Mouse (Mus musculus): ENCODE data around the gene Rac1.
"Not testable (repeated sequence)": the region's sequence is repeated elsewhere in the genome, so short reads cannot be mapped to it uniquely, and the experiment has no call there.

Rac1 gene

DNA sequence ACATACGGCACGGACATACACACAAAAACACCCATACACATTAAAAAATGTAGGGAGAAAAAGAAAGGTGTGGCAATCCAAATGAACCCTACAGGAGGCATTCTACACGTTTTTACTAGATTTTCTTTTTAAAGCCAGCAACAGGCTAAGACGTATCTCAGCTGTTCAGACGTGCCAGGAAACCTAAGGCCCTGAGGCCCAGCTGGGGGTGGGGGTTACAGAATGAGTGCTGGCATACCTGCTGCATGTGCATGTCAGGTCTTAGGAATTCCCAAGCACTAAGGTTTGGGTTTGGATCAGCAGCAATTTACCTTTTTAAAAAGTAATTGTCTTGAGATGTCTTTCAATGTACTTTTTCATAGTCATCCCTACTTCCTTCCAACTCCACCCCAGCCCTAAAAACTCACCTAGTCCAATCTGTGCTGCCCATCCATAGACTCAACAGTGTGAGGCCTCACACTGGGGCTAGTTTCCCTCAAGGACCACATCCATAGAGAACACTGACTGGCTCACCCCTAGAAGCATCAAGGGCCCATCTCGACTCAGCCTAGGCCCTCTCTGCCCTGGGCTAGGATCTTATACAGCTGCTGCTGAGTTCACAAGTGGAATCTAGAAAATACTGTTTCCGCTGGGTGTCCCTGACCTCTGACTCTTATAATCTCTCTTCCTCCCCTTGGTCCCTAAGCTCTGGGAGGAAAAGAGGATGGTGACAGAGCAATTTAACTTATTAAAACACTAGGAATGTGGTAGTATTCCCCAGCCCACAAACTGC, 2.2 kb downstream of the Rac1 start:
- no peak for DNase-seq

- DNase-seq: no peak
These were observed 5.0 kb downstream of the Rac1 start for GRCm38 (mm10) chr5:143522882-143523281.

GRCm38 (mm10) chr5:143520415-143520814, 7.4 kb downstream of the Rac1 start:
- peak; percentile 78 for DNase-seq

DNA sequence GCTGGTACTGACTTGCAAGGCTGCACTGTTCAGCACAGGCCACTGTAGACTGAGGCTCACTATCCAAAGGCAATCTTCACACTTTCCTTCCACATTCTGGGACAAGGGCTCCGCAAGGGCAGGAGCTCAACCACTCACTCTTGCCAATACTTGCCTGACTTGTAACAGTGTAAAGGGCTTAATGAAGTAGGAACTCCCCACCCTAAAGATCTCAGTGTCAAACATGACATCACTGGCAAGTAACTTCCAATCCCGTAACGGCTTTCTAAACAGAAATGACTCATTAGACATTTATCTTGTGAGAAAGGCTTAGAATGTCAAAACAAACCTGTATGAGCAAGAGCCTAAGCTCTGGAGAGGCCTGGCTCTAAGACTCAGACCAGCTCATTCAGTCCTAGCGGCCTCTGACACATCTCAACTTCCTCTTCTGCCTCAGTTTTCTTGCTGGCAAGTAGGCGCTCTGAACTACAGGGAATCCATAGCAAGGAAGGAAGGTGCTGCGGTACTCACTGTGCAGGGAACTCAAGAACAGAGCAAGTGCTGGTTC, 9.7 kb downstream of the Rac1 start:
- DNase-seq: no peak

DNA sequence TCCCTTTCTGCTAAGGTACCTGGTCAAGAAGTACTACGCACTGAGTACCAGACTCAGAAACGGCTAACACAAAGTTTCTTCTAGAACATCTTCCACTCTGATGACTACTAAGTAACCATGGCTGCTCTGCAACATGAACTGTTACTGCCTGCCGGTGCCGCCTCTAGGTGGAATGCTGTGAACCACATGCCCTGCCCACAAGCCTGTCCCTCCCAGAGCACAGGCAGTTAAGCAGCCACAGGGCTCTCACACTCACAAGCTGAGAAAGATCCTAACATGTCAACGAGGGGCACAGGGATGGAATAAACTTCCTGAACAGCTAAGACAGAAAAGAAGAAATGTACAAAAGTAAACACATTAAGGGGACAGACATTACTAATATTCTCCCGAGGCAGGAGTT, 10.4 kb downstream of the Rac1 start:
- no peak for DNase-seq

DNA sequence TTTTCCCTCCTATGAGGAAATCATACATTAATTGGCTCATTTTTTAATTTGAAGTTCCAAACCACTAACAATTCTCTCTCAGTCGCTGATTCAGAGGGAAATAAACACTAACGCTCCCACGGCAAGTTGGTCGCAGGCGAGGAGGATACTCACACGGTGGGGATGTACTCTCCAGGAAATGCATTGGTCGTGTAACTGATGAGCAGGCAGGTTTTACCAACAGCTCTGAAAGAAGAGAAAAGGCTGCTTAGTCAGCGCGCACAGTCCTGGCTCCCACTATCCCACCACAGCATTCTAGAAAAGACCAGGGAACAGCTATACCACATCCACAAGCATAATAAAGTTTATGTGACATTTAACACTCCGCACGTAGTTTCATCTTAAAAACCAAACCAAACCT, 10.8 kb downstream of the Rac1 start:
- DNase-seq: no peak

GRCm38 (mm10) chr5:143514878-143515277, 13.0 kb downstream of the Rac1 start:
- DNase-seq: no peak

DNA sequence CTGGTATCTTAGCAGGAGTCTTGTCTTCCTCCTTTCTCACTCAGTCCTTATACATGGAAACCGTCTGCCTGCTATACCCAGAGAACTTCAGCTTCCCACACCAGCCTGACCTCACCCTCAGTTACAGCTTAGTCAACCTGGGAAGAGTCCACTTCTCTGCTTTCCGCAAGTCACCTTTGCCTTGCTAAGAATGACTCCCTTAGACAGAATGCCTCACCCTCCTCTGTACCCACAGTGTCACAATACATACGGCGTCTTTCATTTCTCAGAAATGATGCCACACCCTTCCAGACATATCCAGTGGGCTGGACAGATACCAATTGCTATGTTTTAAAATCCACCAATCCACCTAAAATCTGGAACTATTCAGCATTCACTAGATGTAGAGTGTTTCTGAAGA, 15.5 kb downstream of the Rac1 start:
- DNase-seq: no peak

GRCm38 (mm10) chr5:143511577-143511976, 16.3 kb downstream of the Rac1 start:
- DNase-seq: no peak

GRCm38 (mm10) chr5:143509737-143510136, 18.1 kb downstream of the Rac1 start:
- no peak for DNase-seq

DNA sequence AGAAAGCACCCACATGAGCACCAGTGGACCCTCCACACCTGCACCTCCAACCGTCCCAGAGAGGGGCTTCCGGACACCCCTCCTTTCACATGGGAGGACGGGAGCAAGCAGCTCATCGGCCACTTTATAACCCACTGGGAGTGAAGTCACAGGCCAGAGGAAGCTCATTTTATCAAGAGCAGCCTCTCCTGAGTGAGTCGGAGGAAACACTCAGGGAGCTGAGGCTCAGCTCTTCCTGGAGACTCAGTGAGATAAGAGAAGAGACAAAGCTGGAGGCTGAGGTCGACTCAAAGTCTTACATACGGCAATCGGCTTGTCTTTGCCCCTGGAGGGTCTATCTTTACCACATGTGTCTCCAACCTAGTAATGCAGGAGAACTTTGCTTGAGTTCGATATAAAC, 18.5 kb downstream of the Rac1 start:
- DNase-seq: no peak

DNA sequence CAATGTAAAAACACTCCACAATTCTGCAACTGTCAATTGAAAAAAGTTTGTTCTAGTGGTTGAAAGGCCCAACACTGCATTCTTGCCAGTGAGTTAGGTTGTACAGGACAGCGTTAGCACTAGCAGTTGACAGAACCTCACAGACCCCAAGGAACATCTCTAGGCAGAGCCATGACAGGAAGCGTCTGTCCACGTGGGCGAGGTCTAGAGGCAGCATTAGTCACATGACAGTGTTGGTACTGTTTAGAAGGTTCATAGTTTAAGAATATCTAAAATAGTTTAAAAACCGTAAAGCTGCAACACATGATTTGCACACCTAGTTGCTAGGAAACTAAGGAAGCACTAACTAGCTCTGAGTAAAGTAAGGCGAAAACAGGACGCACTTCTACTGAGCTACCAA, 22.3 kb downstream of the Rac1 start:
- no peak for DNase-seq

- no peak for DNase-seq
These were observed 22.8 kb downstream of the Rac1 start for GRCm38 (mm10) chr5:143505056-143505455.

DNA sequence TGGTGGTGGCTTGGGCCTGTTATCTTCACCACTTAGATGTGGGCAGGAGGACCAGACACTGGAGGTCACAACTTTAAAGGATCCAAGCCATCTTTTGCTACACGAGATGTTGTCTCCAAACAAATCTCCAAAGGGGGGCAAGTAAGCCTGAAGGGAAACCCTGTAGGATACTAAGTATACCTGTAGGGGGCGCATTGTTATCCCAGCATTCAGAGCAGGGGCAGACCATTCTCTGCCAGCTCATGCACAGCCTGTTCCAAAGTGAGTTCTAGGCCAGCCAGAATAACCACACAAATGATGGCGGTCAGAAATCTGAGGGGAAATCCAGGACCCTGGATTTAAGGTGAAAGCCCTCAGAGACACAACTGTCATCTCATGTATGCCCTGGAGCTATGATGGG, 23.4 kb downstream of the Rac1 start:
- DNase-seq: no peak

DNA sequence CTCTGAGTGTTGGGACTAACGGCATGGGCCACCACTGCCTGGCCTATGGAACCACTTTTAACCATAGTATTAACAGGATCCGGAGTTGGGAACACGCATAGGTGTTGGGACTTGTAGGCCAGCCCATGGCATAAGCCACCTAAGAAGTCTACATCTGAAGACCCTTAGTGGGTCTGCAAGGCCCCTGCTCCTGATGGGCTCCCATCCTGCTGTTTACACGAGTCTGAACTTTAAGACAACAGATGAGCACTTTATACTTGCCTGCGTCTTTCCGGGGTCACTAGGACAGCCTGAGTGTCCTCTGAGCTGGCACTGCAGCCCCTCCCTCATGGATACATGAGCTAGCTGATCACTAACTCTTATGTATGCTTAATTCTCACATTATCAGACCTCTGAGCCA, 24.1 kb downstream of the Rac1 start:
- no peak for DNase-seq

DNA sequence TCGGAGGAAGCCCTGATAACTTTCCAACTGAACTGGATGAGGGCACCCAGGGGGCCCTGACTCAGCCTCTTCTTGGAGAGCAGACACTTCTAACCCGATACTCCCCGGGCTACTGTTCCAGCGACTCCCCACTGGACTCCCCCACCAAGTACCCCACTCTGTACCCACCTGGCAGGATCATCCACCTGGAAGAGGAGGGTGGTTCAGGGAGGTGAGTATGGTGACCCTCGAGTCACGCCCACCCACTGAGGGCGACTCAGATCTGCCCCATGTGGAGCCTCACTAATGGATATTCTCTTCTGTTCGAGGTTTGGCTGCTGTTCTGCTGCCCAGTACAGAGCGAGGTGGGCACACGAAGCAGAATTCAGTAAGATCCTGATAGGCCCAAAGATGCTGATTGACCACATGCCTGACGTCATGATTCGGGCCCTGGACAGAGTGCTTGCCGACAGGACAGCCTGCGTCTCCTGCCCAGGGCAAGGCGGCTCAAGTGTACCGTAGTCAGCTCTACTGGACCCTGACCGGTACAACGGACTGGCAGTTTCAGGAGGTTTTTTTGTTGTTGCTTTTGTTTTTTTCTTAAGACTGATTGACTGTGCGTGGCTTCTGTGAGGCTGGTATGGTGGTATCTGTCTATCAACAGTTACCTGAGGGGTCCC, 24.8 kb downstream of the Rac1 start:
- peak; percentile 71 for DNase-seq

- no peak for DNase-seq
These were observed 26.2 kb downstream of the Rac1 start for GRCm38 (mm10) chr5:143501649-143502048.

- DNase-seq: no peak
These were observed 26.7 kb downstream of the Rac1 start for GRCm38 (mm10) chr5:143501140-143501539.

GRCm38 (mm10) chr5:143500711-143501110, 27.1 kb downstream of the Rac1 start:
- DNase-seq: not testable (repeated sequence)

- DNase-seq: no peak
These were observed 28.1 kb downstream of the Rac1 start for GRCm38 (mm10) chr5:143499686-143500085.

- no peak for DNase-seq
These were observed 28.6 kb downstream of the Rac1 start for GRCm38 (mm10) chr5:143499197-143499596.

DNA sequence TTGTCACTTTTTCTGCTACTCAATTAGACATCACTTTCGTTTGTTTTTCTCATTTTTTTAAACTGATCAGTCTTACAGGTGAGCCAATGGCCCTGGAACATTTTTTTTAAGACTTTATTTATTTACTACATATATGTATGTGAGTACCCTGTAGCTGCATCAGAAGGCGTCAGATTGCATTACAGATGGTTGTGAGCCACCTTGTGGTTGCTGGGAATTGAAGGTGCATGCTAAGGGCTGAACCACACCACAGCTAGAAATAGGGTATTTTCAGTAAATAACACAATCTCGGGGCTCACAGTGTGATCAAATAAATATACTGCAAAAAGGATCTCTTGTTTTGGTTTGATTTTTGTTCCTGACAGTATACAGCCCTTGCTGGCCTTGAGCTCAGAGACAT, 30.4 kb downstream of the Rac1 start:
- DNase-seq: no peak

- DNase-seq: no peak
These were observed 32.1 kb downstream of the Rac1 start for GRCm38 (mm10) chr5:143495708-143496107.

DNA sequence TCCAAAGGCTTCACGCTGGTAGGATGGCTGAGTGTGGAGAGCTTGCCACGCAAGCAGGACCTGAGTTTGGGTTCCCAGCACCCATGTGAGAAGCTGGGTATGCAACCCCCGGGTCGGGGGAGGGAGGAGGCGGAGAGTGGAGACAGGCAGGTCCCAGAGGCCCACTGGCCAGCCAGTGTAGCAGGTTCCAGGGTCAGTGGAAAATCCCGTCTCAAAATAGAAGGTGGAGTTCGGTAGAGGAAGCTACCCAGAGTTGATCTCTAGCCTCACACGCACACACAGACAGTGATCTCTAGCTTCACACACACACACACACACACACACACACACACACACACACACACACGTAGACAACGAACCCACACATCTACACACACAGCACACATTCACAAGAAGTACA, 34.7 kb downstream of the Rac1 start:
- no peak for DNase-seq
